Mouse (Mus musculus) limb, embryonic 14.5 days (tissue): ENCODE results near the gene Nsfl1c. TPM values are rescaled to one million over a fixed set of nuclear protein-coding genes. Genes with fewer than 3 reads are reported as not detected.

Experiments used
- ATAC-seq: fragments of 200-750 bp; cut with Nextera tagmentation; 2 replicates; pipeline ENCODE4 v1.8.0; 2017; ENCODE audit warnings: low read depth, moderate number of reproducible peaks, moderate TSS enrichment; ENCODE audit not compliant: low FRiP score
- DNase-seq: peaks from one replicate; pipeline ENCODE4 v3.0.0-alpha.2; 2015; ENCODE audit warnings: low spot score
- H3K27ac ChIP-seq: fragments of 300-500 bp; sonication (generic); replicated peaks from 2 replicates; pipeline ENCODE4 v1.5.1; 2014; ENCODE audit warnings: low read depth, mild to moderate bottlenecking, low read length, moderate library complexity, mixed read lengths
- H3K27me3 ChIP-seq: fragments of 300-500 bp; sonication (generic); 2 replicates; pipeline ENCODE4 v1.6.1; 2014; ENCODE audit warnings: low read length, mixed read lengths; ENCODE audit not compliant: control insufficient read depth, insufficient read depth
- H3K36me3 ChIP-seq: fragments of 300-500 bp; sonication (generic); 2 replicates; pipeline ENCODE4 v1.6.1; 2014; ENCODE audit warnings: mild to moderate bottlenecking, low read length, moderate library complexity, mixed read lengths; ENCODE audit not compliant: control insufficient read depth, insufficient read depth
- H3K4me1 ChIP-seq: fragments of 300-500 bp; sonication (generic); 2 replicates; pipeline ENCODE4 v1.6.1; 2014; ENCODE audit warnings: antibody characterized with exemption, low read length, mixed read lengths; ENCODE audit not compliant: control insufficient read depth, insufficient read depth
- H3K4me2 ChIP-seq: fragments of 300-500 bp; sonication (generic); replicated peaks from 2 replicates; pipeline ENCODE4 v1.6.1; 2014; ENCODE audit warnings: low read depth, mild to moderate bottlenecking, low read length, moderate library complexity; ENCODE audit not compliant: severe bottlenecking
- H3K4me3 ChIP-seq: fragments of 300-500 bp; sonication (generic); replicated peaks from 2 replicates; pipeline ENCODE4 v1.5.1; 2014; ENCODE audit warnings: low read length
- H3K9ac ChIP-seq: fragments of 300-500 bp; sonication (generic); 2 replicates; pipeline ENCODE4 v1.6.1; 2014; ENCODE audit warnings: mild to moderate bottlenecking, low read depth, low read length, moderate library complexity; ENCODE audit not compliant: severe bottlenecking
- H3K9me3 ChIP-seq: fragments of 300-500 bp; sonication (generic); 2 replicates; pipeline ENCODE4 v1.6.1; 2016; ENCODE audit warnings: low read length; ENCODE audit not compliant: control insufficient read depth
- POLR2A ChIP-seq: fragments of 200-500 bp; IDR thresholded peaks from 2 replicates; pipeline ENCODE4 v1.8.0; 2012; ENCODE audit warnings: inconsistent platforms, mild to moderate bottlenecking, moderate library complexity, borderline replicate concordance; ENCODE audit not compliant: insufficient read depth, insufficient read length; ENCODE audit errors: extremely low read depth
- WGBS: fragments of 180-500 bp; shearing (Covaris S2); extraction: QIAGEN DNeasy Blood & Tissue Kit; methylation state at CpG from one replicate; pipeline ENCODE4 v1.1.7; 2014; 5-methylcytosine and 5-hydroxymethylcytosine counted together
- polyA plus RNA-seq, 2 experiments: library from polyadenylated mRNA; depleted of rRNA in 1 of 2; stranded (reverse) in 1 of 2; unstranded in 1 of 2; fragments of >200 nt; fragmentation: Nextera tagmentation in 1 of 2; extraction: Ambion mirVana in 1 of 2; gene quantifications; 2 replicates each; pipeline versions ENCODE4 v1.2.1 to v1.2.3; 2012 to 2014

Gene Nsfl1c
- polyA plus RNA-seq, 2 experiments, result 219 to 224 TPM

- no peak for TF ChIP-seq POLR2A
- Histone ChIP-seq H3K9ac (no peak overlapping the region), H3K4me2 (no peak overlapping the region), H3K27ac (no peak overlapping the region), H3K4me1 (no peaks in the 10 kb centered on the region), H3K36me3 (peaks cover 82% of the 10 kb centered on the region), H3K27me3 (no peaks in the 10 kb centered on the region), H3K9me3 (no peaks in the 10 kb centered on the region), H3K4me3 (no peak overlapping the region)
- DNase-seq (no peak), ATAC-seq (no peak)
- 79% methylated on average over 4 of the region's 4 CpGs for WGBS
Measured at GRCm38 (mm10) chr2:151504226-151504625, 10.2 kb downstream of the Nsfl1c start.

GRCm38 (mm10) chr2:151512199-151512598 is 18.2 kb downstream of the Nsfl1c start:
- TF ChIP-seq POLR2A, result no peak
- Histone ChIP-seq H3K36me3 (peaks cover 81% of the 10 kb centered on the region), H3K9ac (no peak overlapping the region), H3K27ac (no peak overlapping the region), H3K4me3 (no peak overlapping the region), H3K9me3 (no peaks in the 10 kb centered on the region), H3K4me1 (no peaks in the 10 kb centered on the region), H3K27me3 (no peaks in the 10 kb centered on the region), H3K4me2 (no peak overlapping the region)
- DNase-seq (peak; percentile 75), ATAC-seq (0 out of 2 replicates have a peak, but pooled peaks have one; percentile 35)

- Histone ChIP-seq H3K27me3 (no peaks in the 10 kb centered on the region), H3K9me3 (no peaks in the 10 kb centered on the region), H3K27ac (no peak overlapping the region), H3K4me1 (no peaks in the 10 kb centered on the region), H3K4me2 (no peak overlapping the region), H3K9ac (no peak overlapping the region), H3K4me3 (no peak overlapping the region), H3K36me3 (peaks cover 77% of the 10 kb centered on the region)
- TF ChIP-seq POLR2A, result no peak
- 82% methylated on average over 3 of the region's 3 CpGs for WGBS
- ATAC-seq (no peak), DNase-seq (no peak)
Measured at GRCm38 (mm10) chr2:151513525-151514285, 19.7 kb downstream of the Nsfl1c start.

- Histone ChIP-seq H3K9ac (no peak overlapping the region), H3K27me3 (no peaks in the 10 kb centered on the region), H3K4me3 (no peak overlapping the region), H3K27ac (no peak overlapping the region), H3K4me1 (no peaks in the 10 kb centered on the region), H3K36me3 (peaks cover 34% of the 10 kb centered on the region), H3K4me2 (no peak overlapping the region), H3K9me3 (no peaks in the 10 kb centered on the region)
- WGBS, result 91% methylated on average over 2 of the region's 2 CpGs
- DNase-seq (no peak), ATAC-seq (no peak)
- no peak for TF ChIP-seq POLR2A
Measured at GRCm38 (mm10) chr2:151519000-151519399, 25.0 kb downstream of the Nsfl1c start.

- ATAC-seq, result no peak
Measured at GRCm38 (mm10) chr2:151524324-151525041, 30.5 kb downstream of the Nsfl1c start.

More at GRCm38 (mm10) chr2:151524324-151525041, 30.5 kb downstream of the Nsfl1c start:
- Histone ChIP-seq H3K36me3 (peaks cover 9% of the 10 kb centered on the region), H3K9me3 (no peaks in the 10 kb centered on the region), H3K4me3 (no peak overlapping the region), H3K9ac (no peak overlapping the region), H3K4me2 (no peak overlapping the region), H3K27ac (no peak overlapping the region), H3K27me3 (no peaks in the 10 kb centered on the region), H3K4me1 (no peaks in the 10 kb centered on the region)
- no peak for DNase-seq
- no peak for TF ChIP-seq POLR2A
- 71% methylated on average over 4 of the region's 4 CpGs for WGBS
